Mouse (Mus musculus): ENCODE measurements around the gene Nkapl. TPM values are rescaled to one million over a fixed set of nuclear protein-coding genes. Genes with fewer than 3 reads are reported as not detected.

The Nkapl gene
- polyA plus RNA-seq, 1 experiment from 2014 or later: 3.1 TPM

DNA sequence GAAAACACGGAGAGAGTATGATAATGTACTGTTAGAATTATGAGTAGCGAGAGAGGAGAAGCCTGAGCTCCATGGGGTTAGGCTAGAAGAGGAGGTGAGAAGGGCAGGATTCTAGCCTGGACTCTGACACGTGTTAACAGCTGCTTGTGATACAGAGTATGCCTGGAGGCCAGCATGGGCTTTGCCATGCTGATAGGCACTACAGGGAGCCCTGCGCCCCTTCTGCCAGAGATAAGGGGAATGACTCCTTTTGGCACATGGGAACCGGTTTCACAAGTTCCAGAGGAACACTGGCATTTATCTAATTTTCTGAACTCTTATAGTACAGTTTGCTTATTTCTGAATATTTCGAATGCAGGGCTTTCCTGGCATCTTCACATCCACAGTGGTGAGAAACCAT is 49.4 kb downstream of the Nkapl start:
- Histone ChIP-seq H3K9me3 (replicated peaks; ENCODE audit: control insufficient read depth, low read length) (no peaks in the 10 kb centered on the region), H3K27ac (replicated peaks; ENCODE audit: low read depth, low read length) (no peak overlapping the region), H3K4me2 (ENCODE audit: low read depth, low read length) (no peak overlapping the region), H3K4me3 (ENCODE audit: low read depth, low read length) (no peak overlapping the region), H3K36me3 (replicated peaks; ENCODE audit: control insufficient read depth, insufficient read depth, low read depth, low read length) (no peaks in the 10 kb centered on the region), H3K27me3 (ENCODE audit: control insufficient read depth, insufficient read depth, low read length) (no peaks in the 10 kb centered on the region), H3K4me1 (ENCODE audit: control insufficient read depth, insufficient read depth, low read length) (no peaks in the 10 kb centered on the region), H3K9ac (replicated peaks; ENCODE audit: low read length) (no peak overlapping the region)
- WGBS: 59% methylated on average over 6 of the region's 6 CpGs
- ATAC-seq (replicated peaks; ENCODE audit: insufficient number of reproducible peaks, low FRiP score, low TSS enrichment, low read depth) (no peak), DNase-seq (ENCODE audit: low spot score) (no peak)

DNA sequence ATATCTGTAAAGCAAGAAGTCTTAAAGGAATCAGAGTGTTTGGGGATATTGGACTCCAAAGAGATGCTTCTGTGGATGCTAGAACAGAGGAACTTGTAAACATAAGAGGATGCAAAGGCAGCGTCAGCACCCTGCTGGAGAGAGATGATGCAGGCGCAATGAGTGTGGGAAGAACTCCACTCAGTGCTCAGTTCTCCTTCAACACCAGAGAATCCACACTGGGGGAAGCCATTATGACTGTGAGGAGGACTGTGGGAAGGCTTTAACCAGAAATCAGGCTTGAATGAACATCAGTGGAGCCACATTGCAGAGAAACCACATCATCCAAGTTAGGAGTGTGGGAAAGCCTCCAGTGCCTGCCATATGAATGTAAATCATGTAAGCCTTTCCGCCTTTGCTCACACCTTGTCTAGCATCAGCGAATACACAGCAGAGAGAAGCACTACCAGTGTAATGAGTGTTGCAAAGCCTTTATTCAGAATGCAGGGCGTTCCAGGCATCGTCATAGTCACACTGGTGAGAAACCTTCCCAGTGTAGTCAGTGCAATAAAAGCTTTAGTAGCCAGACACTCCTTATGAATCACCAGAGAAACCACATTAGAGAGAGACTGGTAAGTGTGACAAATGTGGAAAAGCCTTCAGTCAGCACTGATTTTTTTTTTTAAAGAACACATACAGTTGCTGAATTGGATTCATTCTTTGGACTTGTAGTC is 50.9 kb downstream of the Nkapl start:
- no peak for ATAC-seq (replicated peaks; ENCODE audit: insufficient number of reproducible peaks, low FRiP score, low TSS enrichment, low read depth)
- Histone ChIP-seq H3K4me3 (ENCODE audit: low read depth, low read length) (no peak overlapping the region), H3K4me2 (ENCODE audit: low read depth, low read length) (no peak overlapping the region), H3K4me1 (ENCODE audit: control insufficient read depth, insufficient read depth, low read length) (no peaks in the 10 kb centered on the region), H3K27me3 (ENCODE audit: control insufficient read depth, insufficient read depth, low read length) (no peaks in the 10 kb centered on the region), H3K9ac (replicated peaks; ENCODE audit: low read length) (no peak overlapping the region), H3K27ac (replicated peaks; ENCODE audit: low read depth, low read length) (no peak overlapping the region), H3K9me3 (replicated peaks; ENCODE audit: control insufficient read depth, low read length) (no peaks in the 10 kb centered on the region), H3K36me3 (replicated peaks; ENCODE audit: control insufficient read depth, insufficient read depth, low read depth, low read length) (no peaks in the 10 kb centered on the region)
- WGBS: 82% methylated on average over 6 of the region's 6 CpGs
- no peak for DNase-seq (ENCODE audit: low spot score)

MicroRNA genes within 50 kb of the gene (microRNA counts, 519-probe panel; counts per million panel counts)
- 3,768 counts per million, percentile 56 among the panel's probes with 10 or more counts for microRNA mmu-miR-1896

Small RNAs within 50 kb of the gene (microRNA-seq; reads per million reads assigned to microRNA genes)
- gene Mir1896 (ENCODE audit: borderline number of aligned reads): not detected

Other genes starting within 250 kb of the Nkapl start
- gene Gpx5, start 175.8 kb downstream of the Nkapl start, polyA plus RNA-seq (2014; fragmentation: Nextera tagmentation; extraction: Ambion mirVana): not detected in 2 replicates
- 0.41 and 0.67 TPM in 2 replicates for gene Gpx6, start 156.4 kb downstream of the Nkapl start, polyA plus RNA-seq (2014; fragmentation: Nextera tagmentation; extraction: Ambion mirVana)
- gene Olfr1367, start 121.6 kb downstream of the Nkapl start, polyA plus RNA-seq (2014; fragmentation: Nextera tagmentation; extraction: Ambion mirVana): not detected in 2 replicates
- gene Zscan12, start 105.7 kb downstream of the Nkapl start, polyA plus RNA-seq (2014; fragmentation: Nextera tagmentation; extraction: Ambion mirVana): 20.5 and 21.5 TPM in 2 replicates
- gene Zkscan3, start 65.8 kb downstream of the Nkapl start, polyA plus RNA-seq (2014; fragmentation: Nextera tagmentation; extraction: Ambion mirVana): 84.9 and 89.5 TPM in 2 replicates
- 5.6 and 6.2 TPM in 2 replicates for gene Pgbd1, start 27.5 kb downstream of the Nkapl start, polyA plus RNA-seq (2014; fragmentation: Nextera tagmentation; extraction: Ambion mirVana)
- gene Zscan26, start 14.8 kb downstream of the Nkapl start, polyA plus RNA-seq (2014; fragmentation: Nextera tagmentation; extraction: Ambion mirVana): 17.9 and 19.3 TPM in 2 replicates
- gene Zkscan4, start 10.4 kb upstream of the Nkapl start, polyA plus RNA-seq (2014; fragmentation: Nextera tagmentation; extraction: Ambion mirVana): 3.8 and 4.2 TPM in 2 replicates
- not detected in 2 replicates for gene Gm10065, start 10.9 kb upstream of the Nkapl start, polyA plus RNA-seq (2014; fragmentation: Nextera tagmentation; extraction: Ambion mirVana)
- gene AK157302, start 26.7 kb upstream of the Nkapl start, polyA plus RNA-seq (2014; fragmentation: Nextera tagmentation; extraction: Ambion mirVana): 0.35 and 0.41 TPM in 2 replicates
- gene Gm11273, start 32.9 kb upstream of the Nkapl start, polyA plus RNA-seq (2014; fragmentation: Nextera tagmentation; extraction: Ambion mirVana): 1.9 and 5.2 TPM in 2 replicates
- 8.7 and 11.9 TPM in 2 replicates for gene Zkscan8, start 62.6 kb upstream of the Nkapl start, polyA plus RNA-seq (2014; fragmentation: Nextera tagmentation; extraction: Ambion mirVana)
- gene Olfr1366, start 74.3 kb upstream of the Nkapl start, polyA plus RNA-seq (2014; fragmentation: Nextera tagmentation; extraction: Ambion mirVana): 0.13 and 0.24 TPM in 2 replicates
- gene Olfr1535, start 91.4 kb upstream of the Nkapl start, polyA plus RNA-seq (2014; fragmentation: Nextera tagmentation; extraction: Ambion mirVana): not detected in 2 replicates
- not detected in 2 replicates for gene Olfr1364, start 113.2 kb upstream of the Nkapl start, polyA plus RNA-seq (2014; fragmentation: Nextera tagmentation; extraction: Ambion mirVana)
- not detected in 2 replicates for gene Olfr1362, start 145.5 kb upstream of the Nkapl start, polyA plus RNA-seq (2014; fragmentation: Nextera tagmentation; extraction: Ambion mirVana)
- gene Olfr11, start 174.0 kb upstream of the Nkapl start, polyA plus RNA-seq (2014; fragmentation: Nextera tagmentation; extraction: Ambion mirVana): not detected in 2 replicates
- not detected in 2 replicates for gene Olfr1361, start 194.9 kb upstream of the Nkapl start, polyA plus RNA-seq (2014; fragmentation: Nextera tagmentation; extraction: Ambion mirVana)
- not detected in 2 replicates for gene Olfr1360, start 208.9 kb upstream of the Nkapl start, polyA plus RNA-seq (2014; fragmentation: Nextera tagmentation; extraction: Ambion mirVana)
- not detected in 2 replicates for gene Olfr1359, start 229.6 kb upstream of the Nkapl start, polyA plus RNA-seq (2014; fragmentation: Nextera tagmentation; extraction: Ambion mirVana)
- gene Hist1h2bl, start 247.6 kb upstream of the Nkapl start, polyA plus RNA-seq (2014; fragmentation: Nextera tagmentation; extraction: Ambion mirVana): 4.6 TPM in 2 replicates
- gene Hist1h2ai, start 247.9 kb upstream of the Nkapl start, polyA plus RNA-seq (2014; fragmentation: Nextera tagmentation; extraction: Ambion mirVana): 26.6 and 30.4 TPM in 2 replicates
- 9.7 and 14.7 TPM in 2 replicates for gene Hist1h3h, start 249.2 kb upstream of the Nkapl start, polyA plus RNA-seq (2014; fragmentation: Nextera tagmentation; extraction: Ambion mirVana)

Measured in embryonic facial prominence, embryonic 11.5 days (tissue).